Mouse (Mus musculus) stomach, postnatal 0 days (tissue): ENCODE data around the gene Crk.

Source experiments
- CTCF ChIP-seq: IDR thresholded peaks from 2 replicates; pipeline ENCODE4 v1.5.1; 2016; ENCODE audit warnings: antibody characterized with exemption, low read depth, mild to moderate bottlenecking, moderate library complexity
- EP300 ChIP-seq: optimal IDR thresholded peaks from 2 replicates; pipeline ENCODE3; 2016; ENCODE audit warnings: antibody characterized with exemption

DNA sequence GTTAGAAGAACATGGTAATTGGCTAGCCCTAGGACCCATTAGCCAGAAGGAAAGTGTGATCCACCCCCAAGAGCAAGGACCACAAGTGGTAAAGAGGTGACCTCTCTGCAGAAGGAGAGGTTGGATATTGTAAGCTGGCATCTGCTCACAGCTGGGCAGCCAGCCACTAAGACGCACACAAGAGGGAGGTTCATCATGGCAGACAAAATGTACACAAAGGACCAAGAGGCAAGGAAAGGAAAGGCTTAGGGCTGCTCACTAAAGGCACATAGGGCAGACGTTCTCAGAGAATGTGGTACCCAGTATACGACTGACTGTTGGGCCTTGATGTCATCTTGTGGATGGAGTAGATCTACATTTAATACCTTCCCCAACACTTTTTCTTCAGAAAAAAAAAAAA lies 4.2 kb upstream of the Crk start:
- TF ChIP-seq CTCF (no peak), EP300 (no peak)
